Mouse (Mus musculus) midbrain, embryonic 12.5 days (tissue): ENCODE data around the gene Atp8a2. TPM values are rescaled to one million over a fixed set of nuclear protein-coding genes. Genes with fewer than 3 reads are reported as not detected.

Experiments
- ATAC-seq: fragments of 200-750 bp; cut with Nextera tagmentation; 2 replicates; pipeline ENCODE4 v1.8.0; 2017; ENCODE audit warnings: low read depth, moderate TSS enrichment, moderate library complexity; ENCODE audit not compliant: low FRiP score
- H3K27ac ChIP-seq: fragments of 300-500 bp; sonication (generic); replicated peaks from 2 replicates; pipeline ENCODE4 v1.5.1; 2016; ENCODE audit warnings: mild to moderate bottlenecking
- H3K27me3 ChIP-seq: fragments of 300-500 bp; sonication (generic); 2 replicates; pipeline ENCODE4 v1.6.1; 2016; ENCODE audit warnings: mild to moderate bottlenecking
- H3K36me3 ChIP-seq: fragments of 300-500 bp; sonication (generic); 2 replicates; pipeline ENCODE4 v1.6.1; 2016
- H3K4me1 ChIP-seq: fragments of 300-500 bp; sonication (generic); 2 replicates; pipeline ENCODE4 v1.6.1; 2016
- H3K4me2 ChIP-seq: fragments of 300-500 bp; sonication (generic); replicated peaks from 2 replicates; pipeline ENCODE4 v1.6.1; 2016; ENCODE audit warnings: mild to moderate bottlenecking, moderate library complexity
- H3K4me3 ChIP-seq: fragments of 300-500 bp; sonication (generic); 2 replicates; pipeline ENCODE4 v1.5.1; 2016; ENCODE audit warnings: mild to moderate bottlenecking
- H3K9ac ChIP-seq: fragments of 300-500 bp; sonication (generic); replicated peaks from 2 replicates; pipeline ENCODE4 v1.6.1; 2016; ENCODE audit warnings: mild to moderate bottlenecking, moderate library complexity
- H3K9me3 ChIP-seq: fragments of 300-500 bp; sonication (generic); 2 replicates; pipeline ENCODE4 v1.6.1; 2016; ENCODE audit warnings: mild to moderate bottlenecking
- WGBS: fragments of 180-500 bp; shearing (Covaris S2); methylation state at CpG from one replicate; pipeline ENCODE4 v1.1.7; 2016; 5-methylcytosine and 5-hydroxymethylcytosine counted together
- polyA plus RNA-seq: library from polyadenylated mRNA; unstranded; fragments of >200 nt; fragmentation: Nextera tagmentation; extraction: Ambion mirVana; gene quantifications from 2 replicates; pipeline ENCODE4 v1.2.1, GENCODE M21; 2016

Gene Atp8a2
- polyA plus RNA-seq, 1 experiment from 2014 or later, result 16.1 TPM

- WGBS, result 90% methylated on average over 7 of the region's 7 CpGs
- no peaks in the 10 kb centered on the region for H3K4me1 ChIP-seq
- no peaks in the 10 kb centered on the region for H3K27me3 ChIP-seq
- no peaks in the 10 kb centered on the region for H3K9me3 ChIP-seq
- no peak for ATAC-seq
- H3K9ac ChIP-seq, result no peak overlapping the region
- no peak overlapping the region for H3K4me3 ChIP-seq
- H3K36me3 ChIP-seq, result no peaks in the 10 kb centered on the region
- no peak overlapping the region for H3K27ac ChIP-seq
- no peak overlapping the region for H3K4me2 ChIP-seq
Measured at GRCm38 (mm10) chr14:59708009-59708408, 489.0 kb downstream of the Atp8a2 start.

- Histone ChIP-seq H3K9me3 (no peaks in the 10 kb centered on the region), H3K4me3 (no peak overlapping the region), H3K36me3 (no peaks in the 10 kb centered on the region), H3K4me1 (peaks cover 4% of the 10 kb centered on the region), H3K27ac (no peak overlapping the region), H3K9ac (no peak overlapping the region), H3K4me2 (no peak overlapping the region), H3K27me3 (no peaks in the 10 kb centered on the region)
- ATAC-seq, result no peak
- WGBS, result 89% methylated on average over 13 of the region's 13 CpGs
Measured at GRCm38 (mm10) chr14:59705326-59706058, 491.5 kb downstream of the Atp8a2 start.

GRCm38 (mm10) chr14:59701492-59701891, 495.5 kb downstream of the Atp8a2 start:
- no peaks in the 10 kb centered on the region for H3K9me3 ChIP-seq
- no peaks in the 10 kb centered on the region for H3K27me3 ChIP-seq
- H3K27ac ChIP-seq, result no peak overlapping the region
- no peaks in the 10 kb centered on the region for H3K36me3 ChIP-seq
- 48% methylated on average over 5 of the region's 5 CpGs for WGBS
- no peak overlapping the region for H3K4me2 ChIP-seq
- H3K4me1 ChIP-seq, result peaks cover 4% of the 10 kb centered on the region
- no peak overlapping the region for H3K4me3 ChIP-seq
- H3K9ac ChIP-seq, result no peak overlapping the region
- no peak for ATAC-seq

GRCm38 (mm10) chr14:59695160-59695559, 501.8 kb downstream of the Atp8a2 start:
- Histone ChIP-seq H3K27me3 (no peaks in the 10 kb centered on the region), H3K9me3 (no peaks in the 10 kb centered on the region), H3K4me1 (no peaks in the 10 kb centered on the region), H3K9ac (no peak overlapping the region), H3K27ac (no peak overlapping the region), H3K36me3 (no peaks in the 10 kb centered on the region), H3K4me2 (no peak overlapping the region), H3K4me3 (no peak overlapping the region)
- ATAC-seq, result no peak
- WGBS, result 90% methylated on average over 4 of the region's 4 CpGs

GRCm38 (mm10) chr14:59692164-59692563, 504.8 kb downstream of the Atp8a2 start:
- H3K27me3 ChIP-seq, result no peaks in the 10 kb centered on the region
- no peak overlapping the region for H3K27ac ChIP-seq
- 91% methylated on average over 6 of the region's 6 CpGs for WGBS
- no peak overlapping the region for H3K4me2 ChIP-seq
- no peaks in the 10 kb centered on the region for H3K4me1 ChIP-seq
- H3K9ac ChIP-seq, result no peak overlapping the region
- H3K36me3 ChIP-seq, result no peaks in the 10 kb centered on the region
- no peaks in the 10 kb centered on the region for H3K9me3 ChIP-seq
- no peak for ATAC-seq
- H3K4me3 ChIP-seq, result no peak overlapping the region

GRCm38 (mm10) chr14:59691402-59691801, 505.6 kb downstream of the Atp8a2 start:
- no peak for ATAC-seq
- WGBS, result 80% methylated on average over 13 of the region's 13 CpGs

GRCm38 (mm10) chr14:59690954-59691353, 506.0 kb downstream of the Atp8a2 start:
- Histone ChIP-seq H3K36me3 (no peaks in the 10 kb centered on the region), H3K9me3 (no peaks in the 10 kb centered on the region), H3K4me1 (no peaks in the 10 kb centered on the region), H3K4me2 (no peak overlapping the region), H3K27ac (no peak overlapping the region), H3K4me3 (no peak overlapping the region), H3K27me3 (no peaks in the 10 kb centered on the region), H3K9ac (no peak overlapping the region)
- no peak for ATAC-seq
- 83% methylated on average over 12 of the region's 12 CpGs for WGBS

More at GRCm38 (mm10) chr14:59691402-59691801, 505.6 kb downstream of the Atp8a2 start:
- H3K27me3 ChIP-seq, result no peaks in the 10 kb centered on the region
- no peaks in the 10 kb centered on the region for H3K4me1 ChIP-seq
- no peak overlapping the region for H3K4me3 ChIP-seq
- no peaks in the 10 kb centered on the region for H3K36me3 ChIP-seq
- H3K4me2 ChIP-seq, result no peak overlapping the region
- H3K9ac ChIP-seq, result no peak overlapping the region
- H3K9me3 ChIP-seq, result no peaks in the 10 kb centered on the region
- no peak overlapping the region for H3K27ac ChIP-seq

GRCm38 (mm10) chr14:59689596-59689995, 507.4 kb downstream of the Atp8a2 start:
- 64% methylated on average over 4 of the region's 4 CpGs for WGBS
- Histone ChIP-seq H3K27me3 (no peaks in the 10 kb centered on the region), H3K4me2 (no peak overlapping the region), H3K4me1 (no peaks in the 10 kb centered on the region), H3K27ac (no peak overlapping the region), H3K9ac (no peak overlapping the region), H3K4me3 (no peak overlapping the region), H3K9me3 (no peaks in the 10 kb centered on the region), H3K36me3 (no peaks in the 10 kb centered on the region)
- ATAC-seq, result no peak

GRCm38 (mm10) chr14:59686229-59686628, 510.8 kb downstream of the Atp8a2 start:
- Histone ChIP-seq H3K27me3 (no peaks in the 10 kb centered on the region), H3K4me1 (no peaks in the 10 kb centered on the region), H3K36me3 (no peaks in the 10 kb centered on the region), H3K27ac (no peak overlapping the region), H3K9me3 (no peaks in the 10 kb centered on the region), H3K4me3 (no peak overlapping the region), H3K4me2 (no peak overlapping the region), H3K9ac (no peak overlapping the region)
- no peak for ATAC-seq
- 67% methylated on average over 5 of the region's 5 CpGs for WGBS

GRCm38 (mm10) chr14:59685343-59685742, 511.6 kb downstream of the Atp8a2 start:
- Histone ChIP-seq H3K4me1 (no peaks in the 10 kb centered on the region), H3K9me3 (no peaks in the 10 kb centered on the region), H3K36me3 (no peaks in the 10 kb centered on the region), H3K4me3 (no peak overlapping the region), H3K27ac (no peak overlapping the region), H3K27me3 (no peaks in the 10 kb centered on the region), H3K4me2 (no peak overlapping the region), H3K9ac (no peak overlapping the region)
- WGBS, result 73% methylated on average over 8 of the region's 8 CpGs
- ATAC-seq, result no peak

GRCm38 (mm10) chr14:59681906-59682305, 515.1 kb downstream of the Atp8a2 start:
- no peak overlapping the region for H3K27ac ChIP-seq
- WGBS, result 82% methylated on average over 4 of the region's 4 CpGs

GRCm38 (mm10) chr14:59677598-59678003, 519.4 kb downstream of the Atp8a2 start:
- no peak overlapping the region for H3K9ac ChIP-seq
- H3K36me3 ChIP-seq, result no peaks in the 10 kb centered on the region
- H3K4me2 ChIP-seq, result no peak overlapping the region
- H3K4me1 ChIP-seq, result peaks cover 7% of the 10 kb centered on the region
- H3K27me3 ChIP-seq, result no peaks in the 10 kb centered on the region
- H3K4me3 ChIP-seq, result no peak overlapping the region
- WGBS, result 74% methylated on average over 7 of the region's 7 CpGs
- H3K27ac ChIP-seq, result no peak overlapping the region
- no peak for ATAC-seq
- H3K9me3 ChIP-seq, result no peaks in the 10 kb centered on the region

More at GRCm38 (mm10) chr14:59681906-59682305, 515.1 kb downstream of the Atp8a2 start:
- no peaks in the 10 kb centered on the region for H3K4me1 ChIP-seq
- no peak for ATAC-seq
- H3K36me3 ChIP-seq, result no peaks in the 10 kb centered on the region
- H3K9ac ChIP-seq, result no peak overlapping the region
- no peak overlapping the region for H3K4me3 ChIP-seq
- no peak overlapping the region for H3K4me2 ChIP-seq
- H3K9me3 ChIP-seq, result no peaks in the 10 kb centered on the region
- H3K27me3 ChIP-seq, result no peaks in the 10 kb centered on the region

- ATAC-seq, result no peak
- no peaks in the 10 kb centered on the region for H3K9me3 ChIP-seq
- H3K27ac ChIP-seq, result no peak overlapping the region
- peaks cover 11% of the 10 kb centered on the region for H3K4me1 ChIP-seq
- H3K4me2 ChIP-seq, result no peak overlapping the region
- no peaks in the 10 kb centered on the region for H3K27me3 ChIP-seq
- no peak overlapping the region for H3K4me3 ChIP-seq
- 78% methylated on average over 4 of the region's 4 CpGs for WGBS
- H3K36me3 ChIP-seq, result no peaks in the 10 kb centered on the region
- H3K9ac ChIP-seq, result no peak overlapping the region
Measured at GRCm38 (mm10) chr14:59675330-59675729, 521.6 kb downstream of the Atp8a2 start.
